Mouse (Mus musculus) intestine, embryonic 15.5 days (tissue): ENCODE measurements around the gene Arhgef2. TPM values are rescaled to one million over a fixed set of nuclear protein-coding genes. Genes with fewer than 3 reads are reported as not detected.
A peak's percentile ranks its signal among the peaks of the same experiment; 100 is the strongest.

Experiments used
- ATAC-seq: fragments of 200-750 bp; cut with Nextera tagmentation; 2 replicates; pipeline ENCODE4 v1.8.0; 2017; ENCODE audit warnings: moderate TSS enrichment, moderate library complexity
- H3K27ac ChIP-seq: fragments of 300-500 bp; sonication (generic); 2 replicates; pipeline ENCODE4 v1.5.1; 2015; ENCODE audit warnings: mild to moderate bottlenecking, inconsistent platforms
- H3K27me3 ChIP-seq: fragments of 300-500 bp; sonication (generic); replicated peaks from 2 replicates; pipeline ENCODE4 v1.6.1; 2015; ENCODE audit warnings: inconsistent platforms
- H3K36me3 ChIP-seq: fragments of 300-500 bp; sonication (generic); 2 replicates; pipeline ENCODE4 v1.6.1; 2015; ENCODE audit warnings: inconsistent platforms
- H3K4me1 ChIP-seq: fragments of 300-500 bp; sonication (generic); replicated peaks from 2 replicates; pipeline ENCODE4 v1.6.1; 2015; ENCODE audit warnings: inconsistent platforms
- H3K4me2 ChIP-seq: fragments of 300-500 bp; sonication (generic); replicated peaks from 2 replicates; pipeline ENCODE4 v1.6.1; 2015; ENCODE audit warnings: mild to moderate bottlenecking, inconsistent platforms
- H3K4me3 ChIP-seq: fragments of 300-500 bp; sonication (generic); replicated peaks from 2 replicates; pipeline ENCODE4 v1.5.1; 2015; ENCODE audit warnings: inconsistent platforms
- H3K9ac ChIP-seq: fragments of 300-500 bp; sonication (generic); 2 replicates; pipeline ENCODE4 v1.6.1; 2015; ENCODE audit warnings: inconsistent platforms
- H3K9me3 ChIP-seq: fragments of 300-500 bp; sonication (generic); 2 replicates; pipeline ENCODE4 v1.6.1; 2016; ENCODE audit warnings: inconsistent platforms
- WGBS: fragments of 180-500 bp; shearing (Covaris S2); methylation state at CpG from one replicate; pipeline ENCODE4 v1.1.7; 2015; 5-methylcytosine and 5-hydroxymethylcytosine counted together
- polyA plus RNA-seq: library from polyadenylated mRNA; unstranded; fragments of >200 nt; fragmentation: Nextera tagmentation; extraction: Ambion mirVana; gene quantifications from 2 replicates; pipeline ENCODE4 v1.2.1, GENCODE M21; 2015

Gene Arhgef2
- polyA plus RNA-seq, 1 experiment from 2014 or later, result 60.4 TPM

- Histone ChIP-seq H3K27ac (peak overlapping the region; percentile 98), H3K27me3 (no peaks in the 10 kb centered on the region), H3K36me3 (peaks cover 3% of the 10 kb centered on the region), H3K4me2 (peak overlapping the region; percentile 58), H3K9ac (peak overlapping the region; percentile 29; the same call in 1 of the 2 replicates), H3K4me1 (peaks cover 4% of the 10 kb centered on the region), H3K9me3 (no peaks in the 10 kb centered on the region), H3K4me3 (peak overlapping the region; percentile 76; the same call in 1 of the 2 replicates)
- WGBS, result 52% methylated on average over 8 of the region's 8 CpGs
- peak; percentile 37; the same call in 1 of the 2 replicates for ATAC-seq
These were observed 78.6 kb downstream of the Arhgef2 start for GRCm38 (mm10) chr3:88684236-88684979.

- H3K9ac ChIP-seq, result peak within 1 kb of the TSS; percentile 96
- H3K4me1 ChIP-seq, result peaks cover 4% of the 10 kb centered on the region
- WGBS, result under 1% methylated on average over 47 of the region's 47 CpGs
- H3K4me3 ChIP-seq, result peak within 1 kb of the TSS; percentile 76
- peaks cover 12% of the 10 kb centered on the region for H3K36me3 ChIP-seq
- ATAC-seq, result peak; percentile 99
- H3K9me3 ChIP-seq, result no peaks in the 10 kb centered on the region
- peak within 1 kb of the TSS; percentile 74 for H3K4me2 ChIP-seq
- H3K27me3 ChIP-seq, result no peaks in the 10 kb centered on the region
- H3K27ac ChIP-seq, result peak within 1 kb of the TSS; percentile 98
These were observed 79.5 kb downstream of the Arhgef2 start, which contains the start of gene Khdc4 for GRCm38 (mm10) chr3:88684980-88685941. Gene Khdc4 (plus strand): TSS chr3:88685803.

- Histone ChIP-seq H3K4me2 (peak overlapping the region; percentile 74), H3K36me3 (peaks cover 19% of the 10 kb centered on the region), H3K9ac (peak overlapping the region; percentile 96), H3K27me3 (no peaks in the 10 kb centered on the region), H3K4me1 (peaks cover 4% of the 10 kb centered on the region), H3K9me3 (no peaks in the 10 kb centered on the region), H3K27ac (peak overlapping the region; percentile 98), H3K4me3 (peak overlapping the region; percentile 76)
- WGBS, result under 1% methylated on average over 45 of the region's 45 CpGs
- ATAC-seq, result peak; percentile 77
These were observed 80.2 kb downstream of the Arhgef2 start for GRCm38 (mm10) chr3:88685958-88686451.

- Histone ChIP-seq H3K27ac (no peak overlapping the region), H3K4me1 (peaks cover 4% of the 10 kb centered on the region), H3K4me3 (peak overlapping the region; percentile 76), H3K9me3 (no peaks in the 10 kb centered on the region), H3K9ac (peak overlapping the region; percentile 96), H3K4me2 (peak overlapping the region; percentile 74), H3K36me3 (peaks cover 23% of the 10 kb centered on the region), H3K27me3 (no peaks in the 10 kb centered on the region)
- 10% methylated on average over 13 of the region's 13 CpGs for WGBS
- ATAC-seq, result no peak
These were observed 81.2 kb downstream of the Arhgef2 start for GRCm38 (mm10) chr3:88686734-88687611.

- no peak for ATAC-seq
- H3K27me3 ChIP-seq, result no peaks in the 10 kb centered on the region
- no peak overlapping the region for H3K4me3 ChIP-seq
- H3K4me1 ChIP-seq, result peaks cover 4% of the 10 kb centered on the region
- H3K4me2 ChIP-seq, result no peak overlapping the region
- H3K27ac ChIP-seq, result no peak overlapping the region
- no peaks in the 10 kb centered on the region for H3K9me3 ChIP-seq
- WGBS, result 92% methylated on average over 5 of the region's 5 CpGs
- peaks cover 34% of the 10 kb centered on the region for H3K36me3 ChIP-seq
- H3K9ac ChIP-seq, result no peak overlapping the region
These were observed 83.3 kb downstream of the Arhgef2 start for GRCm38 (mm10) chr3:88689079-88689478.

- Histone ChIP-seq H3K4me1 (no peaks in the 10 kb centered on the region), H3K27me3 (no peaks in the 10 kb centered on the region), H3K9ac (no peak overlapping the region), H3K4me2 (no peak overlapping the region), H3K36me3 (peaks cover 67% of the 10 kb centered on the region), H3K4me3 (no peak overlapping the region), H3K9me3 (no peaks in the 10 kb centered on the region), H3K27ac (no peak overlapping the region)
- no peak for ATAC-seq
These were observed 89.8 kb downstream of the Arhgef2 start for GRCm38 (mm10) chr3:88695545-88695944.

Other genes with a start within 250 kb of the Arhgef2 start
- 3.7 and 4.2 TPM in 2 replicates for gene Paqr6, start 241.4 kb upstream of the Arhgef2 start, polyA plus RNA-seq
- gene Bglap3, start 233.2 kb upstream of the Arhgef2 start, polyA plus RNA-seq, result 1.3 and 2.7 TPM in 2 replicates
- gene Bglap2, start 227.3 kb upstream of the Arhgef2 start, polyA plus RNA-seq, result not detected in 2 replicates
- gene Bglap, start 221.5 kb upstream of the Arhgef2 start, polyA plus RNA-seq, result not detected in 2 replicates
- 127 and 128 TPM in 2 replicates for gene Pmf1, start 195.6 kb upstream of the Arhgef2 start, polyA plus RNA-seq
- gene Slc25a44, start 180.8 kb upstream of the Arhgef2 start, polyA plus RNA-seq, result 17.2 and 17.3 TPM in 2 replicates
- gene Sema4a, start 144.8 kb upstream of the Arhgef2 start, polyA plus RNA-seq, result 30.9 and 39.2 TPM in 2 replicates
- 120 TPM in 2 replicates for gene Lmna, start 96.0 kb upstream of the Arhgef2 start, polyA plus RNA-seq
- 9.6 and 11.2 TPM in 2 replicates for gene Mex3a, start 73.6 kb upstream of the Arhgef2 start, polyA plus RNA-seq
- gene Rab25, start 57.7 kb upstream of the Arhgef2 start, polyA plus RNA-seq, result 75.2 and 89.8 TPM in 2 replicates
- gene Lamtor2, start 52.9 kb upstream of the Arhgef2 start, polyA plus RNA-seq, result 188 and 231 TPM in 2 replicates
- gene Ubqln4, start 52.2 kb upstream of the Arhgef2 start, polyA plus RNA-seq, result 43.6 and 43.7 TPM in 2 replicates
- 338 and 390 TPM in 2 replicates for gene Ssr2, start 30.1 kb upstream of the Arhgef2 start, polyA plus RNA-seq
- not detected in 2 replicates for gene Rxfp4, start 47.2 kb downstream of the Arhgef2 start, polyA plus RNA-seq
- gene Khdc4, start 79.8 kb downstream of the Arhgef2 start, polyA plus RNA-seq, result 72.4 and 75.8 TPM in 2 replicates
- gene Rit1, start 110.9 kb downstream of the Arhgef2 start, polyA plus RNA-seq, result 44.9 and 52.7 TPM in 2 replicates
- 20.3 and 22.2 TPM in 2 replicates for gene Syt11, start 169.2 kb downstream of the Arhgef2 start, polyA plus RNA-seq
- gene Gon4l, start 229.3 kb downstream of the Arhgef2 start, polyA plus RNA-seq, result 7.7 and 7.9 TPM in 2 replicates